Mouse (Mus musculus): ENCODE results near the gene Prr22.

The Prr22 gene

DNA sequence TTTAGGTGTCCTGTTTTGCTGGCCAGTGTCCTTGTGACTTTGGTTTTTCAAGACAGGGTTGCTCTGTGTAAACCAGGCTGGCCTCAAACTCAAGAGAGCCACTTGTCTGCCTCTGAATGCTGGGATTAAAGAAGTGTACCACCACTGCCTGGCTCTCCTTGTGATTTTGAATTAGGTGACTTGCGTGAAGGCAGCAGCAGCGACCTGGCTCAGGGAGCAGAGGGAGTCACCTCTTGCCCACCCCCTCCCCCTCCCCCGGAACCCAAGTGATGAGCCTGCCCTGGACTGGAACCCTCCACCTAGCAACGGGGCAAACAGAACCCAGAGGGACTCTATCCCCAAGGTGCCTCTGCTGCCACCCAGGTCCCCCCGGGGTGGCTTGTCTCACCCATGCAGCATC is at the start of gene Prr22:
Prr22 (plus strand) TSS at position 301 of the 400 bp plus-strand sequence.
- DNase-seq: no peak

DNA sequence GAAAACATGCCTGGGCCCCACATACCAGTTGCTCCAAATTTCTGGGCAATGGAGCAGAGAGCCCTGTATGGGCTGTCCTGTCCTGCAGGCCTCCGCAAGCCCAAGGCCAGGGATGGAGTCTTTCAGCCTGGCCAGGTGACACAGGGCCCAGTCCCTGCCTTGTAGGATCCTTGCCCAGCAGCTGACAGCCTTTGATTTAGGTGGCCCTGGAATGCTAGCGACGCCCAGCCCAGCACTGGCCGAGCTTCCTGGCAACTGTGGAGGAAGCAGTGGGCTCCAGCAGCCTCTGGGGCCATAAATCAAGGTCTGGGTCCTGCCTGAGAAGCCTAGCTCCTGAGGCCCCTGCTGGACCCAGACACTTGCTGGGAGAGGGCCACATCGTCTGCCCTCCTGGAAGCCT is 47.6 kb upstream of the Prr22 start:
- no peak for DNase-seq

DNA sequence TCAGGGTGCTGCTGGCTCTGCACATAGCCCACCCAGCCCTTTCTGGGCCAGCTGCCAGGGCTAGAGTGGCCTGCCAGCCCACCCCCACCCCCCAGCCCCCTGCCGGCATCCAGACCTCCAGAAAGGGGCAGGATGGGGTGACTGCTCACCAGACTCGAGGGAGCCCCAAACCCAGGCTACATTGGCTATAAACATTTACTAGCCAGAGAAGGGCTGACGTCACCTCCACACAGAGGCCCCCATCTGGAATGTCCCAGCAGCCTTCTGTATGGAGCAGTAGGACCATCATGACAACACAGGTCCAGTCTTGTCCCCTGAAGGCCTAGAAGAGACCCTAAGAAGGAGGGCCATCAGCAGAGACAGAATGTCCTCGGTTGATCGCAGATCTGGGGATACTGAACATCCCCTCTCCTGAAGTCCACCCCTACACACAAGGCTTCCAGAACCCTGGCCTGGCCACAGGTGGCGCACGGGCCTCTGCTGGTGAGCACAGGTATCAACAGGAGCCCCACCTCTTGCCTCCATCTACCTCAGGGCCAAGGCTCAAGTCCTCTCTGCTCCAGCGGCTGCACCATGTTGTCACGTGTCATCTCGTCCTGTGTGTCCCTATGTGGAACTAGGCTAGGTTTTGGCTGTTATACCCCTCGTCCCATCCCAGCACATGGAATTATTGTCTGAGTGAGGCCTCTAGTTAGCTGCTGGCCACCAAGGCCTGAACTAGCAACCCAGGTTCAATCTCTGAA is 46.5 kb upstream of the Prr22 start:
- DNase-seq: no peak

DNA sequence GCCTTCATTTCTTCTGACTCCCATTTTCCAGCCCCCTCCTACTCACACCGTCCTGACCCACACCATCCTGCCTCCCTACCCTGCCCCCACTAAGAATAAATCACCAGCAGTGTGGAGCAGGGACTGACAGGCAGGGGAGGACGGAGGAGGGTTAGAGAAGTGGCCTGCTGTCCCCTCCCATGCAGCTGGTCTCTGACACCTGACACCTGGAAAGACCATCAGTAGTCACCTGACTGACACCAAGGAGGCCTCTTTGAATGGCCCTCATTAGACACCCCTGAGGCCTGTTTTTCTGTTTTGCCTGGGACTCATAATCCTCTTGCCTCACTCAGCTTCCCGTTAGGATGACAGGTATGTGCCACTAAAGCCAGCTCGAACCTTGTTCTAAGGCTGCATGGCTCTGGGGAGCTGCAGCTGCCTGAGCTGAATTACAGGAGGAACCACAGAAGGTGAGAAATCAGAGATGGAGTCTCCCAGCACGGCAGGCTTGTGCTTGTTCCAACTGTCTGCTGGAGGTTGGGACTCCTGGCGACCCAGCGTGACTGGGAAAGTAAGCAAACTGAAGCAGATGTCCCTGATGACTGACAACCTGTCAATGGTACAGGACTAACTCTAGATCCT is 42.9 kb upstream of the Prr22 start:
- DNase-seq: no peak

DNA sequence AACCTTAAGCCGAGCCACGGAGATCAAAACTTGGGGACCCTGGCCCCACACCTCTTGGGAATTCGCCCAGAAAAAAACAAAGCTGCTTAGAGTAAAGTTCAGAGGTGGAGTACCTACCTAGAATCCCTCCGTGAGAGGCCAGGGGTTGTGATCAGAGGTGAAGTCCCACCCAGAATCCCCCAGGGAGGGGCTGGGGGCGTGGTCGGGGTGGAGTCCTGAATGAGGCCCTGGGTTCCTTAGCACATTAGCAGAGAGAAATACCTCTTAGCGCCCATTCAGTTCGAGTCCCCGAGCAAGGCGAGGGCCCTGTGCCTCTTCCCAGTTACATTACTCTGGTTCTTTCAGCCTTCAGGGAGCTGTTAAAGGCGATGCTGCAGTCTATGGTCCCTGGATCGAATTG is 42.4 kb upstream of the Prr22 start:
- no peak for DNase-seq

DNA sequence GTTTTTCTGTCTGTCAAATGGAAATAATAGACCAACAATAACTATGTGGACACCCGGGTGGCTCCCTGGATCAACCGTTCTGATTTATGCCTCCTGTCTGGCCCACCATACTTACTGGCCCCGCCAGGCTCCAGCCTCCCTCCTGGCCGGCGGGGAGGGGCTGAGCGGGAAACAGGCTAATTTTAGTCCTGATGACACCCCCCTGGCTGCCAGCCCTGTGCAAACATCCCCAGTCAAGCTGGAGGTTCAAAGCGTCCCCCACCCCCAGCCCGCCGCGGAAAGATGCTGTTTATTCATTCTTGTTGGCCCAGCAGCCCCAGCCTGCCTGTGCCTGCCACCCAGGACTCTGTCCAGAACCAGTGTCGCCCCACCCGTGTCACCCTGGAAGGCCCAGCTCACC is 41.9 kb upstream of the Prr22 start:
- DNase-seq: peak in 1 of 2 experiments; percentile 28

DNA sequence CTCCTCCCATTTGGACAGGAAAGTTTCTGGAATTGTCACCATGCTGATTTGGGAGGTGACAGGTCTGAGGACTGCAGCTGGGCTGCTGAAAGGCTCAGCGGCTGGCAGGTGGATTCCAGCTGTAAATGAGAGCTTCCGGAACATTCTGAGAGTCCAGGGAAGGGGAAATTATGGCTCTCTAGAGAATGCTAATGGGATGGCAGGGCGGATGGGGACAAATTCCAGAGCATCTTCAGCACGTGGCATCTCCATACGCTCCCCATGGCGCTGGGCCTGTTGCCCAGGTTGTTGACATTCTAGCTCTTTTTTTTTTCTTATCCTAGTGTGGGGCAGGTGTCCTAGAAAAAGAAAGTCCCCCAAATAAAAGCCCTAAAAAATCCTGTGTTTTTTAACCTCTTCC is 40.9 kb upstream of the Prr22 start:
- DNase-seq: no peak

GRCm38 (mm10) chr17:56729656-56730055 is 40.4 kb upstream of the Prr22 start:
- no peak for DNase-seq

GRCm38 (mm10) chr17:56736534-56736933 is 33.5 kb upstream of the Prr22 start:
- no peak for DNase-seq

DNA sequence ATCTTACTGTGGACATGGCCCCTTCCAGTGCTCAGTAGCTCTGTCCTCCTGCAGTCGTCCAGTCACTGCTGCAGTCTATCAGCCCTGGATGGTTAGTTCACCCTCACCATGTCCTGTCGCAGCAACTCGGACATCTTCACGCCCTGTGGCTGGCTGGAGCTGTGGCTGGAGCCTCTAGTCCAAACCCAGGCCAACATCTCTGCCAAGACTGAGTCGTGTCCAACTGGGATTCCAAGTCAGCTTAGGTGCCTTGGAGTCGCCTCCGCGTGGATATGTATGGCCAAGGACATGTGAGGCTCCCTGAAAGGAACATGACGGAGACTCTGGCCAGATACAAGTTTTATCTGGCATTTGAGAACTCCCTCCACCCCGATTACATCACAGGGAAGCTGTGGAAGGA is 31.8 kb upstream of the Prr22 start:
- DNase-seq: no peak

DNA sequence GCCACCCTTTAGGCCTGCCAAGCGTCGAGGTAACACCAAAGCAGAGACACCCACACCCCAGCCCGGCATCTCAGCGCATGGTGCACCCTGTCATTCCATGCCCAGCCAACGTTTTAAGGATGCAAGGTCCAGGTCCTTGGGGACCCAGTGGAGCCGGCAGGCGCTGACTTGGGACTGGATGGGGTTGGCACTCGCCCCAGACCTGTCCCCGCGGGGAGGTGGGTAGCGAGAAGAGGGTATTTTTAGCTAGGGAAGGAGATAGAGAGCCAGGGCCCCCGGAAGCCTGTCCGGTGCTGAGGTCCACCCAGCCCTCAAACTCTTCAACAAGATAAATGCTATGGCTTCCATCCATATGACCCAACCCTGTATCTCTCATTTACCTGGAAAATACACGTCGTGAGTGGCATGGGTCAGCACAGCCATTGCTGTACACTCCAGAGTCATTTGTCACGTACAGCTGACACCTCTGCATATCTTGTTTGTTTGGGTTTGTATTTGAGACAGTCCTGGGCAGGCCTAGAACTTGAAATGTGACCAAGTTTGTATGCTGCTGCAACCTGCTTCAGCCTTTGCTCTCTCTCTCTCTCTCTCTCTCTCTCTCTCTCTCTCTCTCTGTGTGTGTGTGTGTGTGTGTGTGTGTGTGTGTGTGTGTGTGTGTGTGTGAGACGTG is 29.8 kb upstream of the Prr22 start:
- DNase-seq: no peak

GRCm38 (mm10) chr17:56740788-56741160 is 29.3 kb upstream of the Prr22 start:
- no peak for DNase-seq

DNA sequence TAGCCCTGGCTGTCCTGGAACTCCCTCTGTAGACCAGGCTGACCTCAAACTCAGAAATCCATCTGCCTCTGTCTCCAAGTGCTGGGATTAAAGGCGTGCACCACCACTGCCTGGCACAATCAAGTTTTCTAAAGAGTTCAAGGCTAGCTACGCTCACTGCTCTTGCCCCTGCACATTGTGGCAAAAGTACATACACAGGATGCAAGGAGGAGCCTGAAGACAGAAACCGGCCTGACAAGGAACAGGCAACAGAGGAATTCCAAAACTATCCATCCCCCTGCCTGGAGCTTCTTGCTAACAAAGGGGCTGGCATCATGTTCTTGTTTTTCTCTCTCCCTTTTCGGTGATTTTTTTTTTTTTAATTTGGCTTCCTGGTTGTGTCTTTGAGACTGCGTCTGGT is 25.9 kb upstream of the Prr22 start:
- DNase-seq: no peak

DNA sequence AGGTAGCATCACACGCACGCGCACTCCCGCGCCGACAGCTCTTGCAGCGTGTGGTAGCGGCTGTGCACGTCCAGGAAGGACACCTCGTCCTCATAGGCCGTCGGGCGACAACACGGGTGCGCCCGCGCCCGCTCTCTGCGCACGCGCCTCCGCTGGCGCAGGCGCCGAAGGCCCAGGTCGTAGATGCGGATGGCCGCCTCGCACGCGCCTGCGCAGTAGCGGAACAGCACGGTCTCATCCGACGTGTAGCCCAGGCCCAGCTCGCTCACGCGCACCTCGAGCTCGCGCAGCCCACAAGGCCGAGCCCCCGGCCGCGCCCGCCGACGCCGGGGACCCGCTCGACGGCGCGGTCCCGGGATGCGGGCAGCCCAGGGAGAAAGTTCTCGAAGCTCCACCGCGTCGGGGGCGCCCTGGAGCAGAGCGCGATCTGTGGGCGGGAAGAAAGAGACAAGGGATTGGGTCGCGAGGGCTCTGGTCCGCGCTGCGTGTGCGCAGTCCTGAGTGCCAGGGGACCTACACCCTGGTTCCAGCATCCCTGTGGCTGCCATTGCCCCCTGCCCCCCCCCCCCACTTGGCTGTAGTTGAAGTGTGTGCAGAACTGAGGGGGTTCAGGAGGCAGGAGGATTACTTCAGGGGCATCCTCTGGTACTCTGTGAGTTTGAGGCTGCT is 18.5 kb upstream of the Prr22 start:
- DNase-seq: no peak

GRCm38 (mm10) chr17:56753452-56753851 is 16.6 kb upstream of the Prr22 start:
- no peak for DNase-seq

- no peak for DNase-seq
These were observed 15.5 kb upstream of the Prr22 start for GRCm38 (mm10) chr17:56754271-56755185.

- DNase-seq: peak in 1 of 2 experiments; percentile 52
These were observed 13.2 kb upstream of the Prr22 start for GRCm38 (mm10) chr17:56756703-56757399.

DNA sequence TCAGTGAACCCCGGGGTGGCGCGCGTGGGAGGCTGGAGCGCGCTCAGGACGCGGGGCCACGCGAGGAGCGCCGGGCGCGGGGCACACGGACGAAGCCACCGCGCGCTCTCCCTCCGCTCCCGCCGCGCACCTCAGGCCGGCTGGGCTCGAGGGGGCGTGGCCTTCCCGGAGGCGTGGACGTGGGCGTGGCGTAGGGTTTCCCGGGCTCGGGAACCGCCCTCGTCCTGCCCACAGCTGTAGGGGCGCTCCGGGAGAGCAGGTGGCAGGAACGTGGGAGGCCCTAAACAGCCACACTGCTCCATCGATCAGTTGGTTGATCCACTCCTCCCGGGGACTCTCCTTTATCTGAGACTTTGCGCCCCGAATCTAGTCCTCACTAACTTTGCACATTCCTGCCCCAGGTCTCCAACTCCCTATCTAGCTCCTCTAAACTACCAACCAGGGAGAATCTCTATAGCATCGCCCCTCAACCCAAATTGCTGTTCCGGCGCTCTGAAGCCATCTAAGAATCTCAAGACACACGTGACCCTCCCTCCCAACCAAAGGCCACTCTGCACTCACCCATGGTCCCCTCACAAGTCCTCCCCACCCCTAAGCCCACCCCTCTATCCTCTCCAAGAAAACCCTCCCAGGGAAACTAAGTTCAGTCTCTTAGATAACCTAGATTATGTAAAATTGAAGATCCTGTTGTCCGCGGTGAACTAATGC is 12.5 kb upstream of the Prr22 start, which contains the start of gene Nrtn:
Nrtn (minus strand) TSS at position 115 of the 708 bp plus-strand sequence.
- peak; percentile 86 to 90 for DNase-seq

- DNase-seq: peak; percentile 61 to 78
These were observed 11.9 kb upstream of the Prr22 start for GRCm38 (mm10) chr17:56758132-56758531.

GRCm38 (mm10) chr17:56759261-56759660 is 10.8 kb upstream of the Prr22 start:
- DNase-seq: no peak

DNA sequence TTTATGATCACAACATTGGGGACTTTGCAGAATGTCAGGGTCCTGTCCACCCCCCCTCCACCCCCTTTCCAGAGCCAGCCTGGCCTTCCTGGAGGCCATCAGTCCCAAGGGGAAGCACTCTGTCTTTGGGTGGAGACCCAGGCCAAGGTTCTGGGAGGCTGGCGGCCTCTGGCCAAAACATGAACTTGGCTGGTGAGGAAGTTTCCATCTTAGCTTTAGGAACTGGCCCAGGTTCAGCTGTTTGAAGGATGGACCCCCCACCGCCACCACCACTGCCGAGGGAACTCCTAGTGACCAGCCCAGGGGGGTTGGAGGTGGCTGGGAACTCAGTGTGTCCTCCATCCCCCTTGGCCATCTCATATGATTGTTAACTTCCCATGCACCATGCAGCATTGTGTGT is 9.0 kb upstream of the Prr22 start:
- DNase-seq: no peak

Measured in lung, adult 18-20 months (tissue).